Mouse (Mus musculus) left cerebral cortex, adult 2 months (tissue): Measurements from ENCODE around the gene Pla2g16. TPM values are rescaled to one million over a fixed set of nuclear protein-coding genes. Genes with fewer than 3 reads are reported as not detected.

Experiments
- DNase-seq, 2 experiments: peaks; one replicate each; pipeline ENCODE4 v3.0.0; 2021 to 2022; ENCODE audit warnings: low spot score in 2 of 2, mixed read lengths in 1 of 2; ENCODE audit errors: extremely low spot score in 1 of 2
- H3K27ac ChIP-seq: fragments of 200-600 bp; 2 replicates; pipeline ENCODE4 v1.8.1; 2022
- H3K4me3 ChIP-seq: fragments of 200-600 bp; 2 replicates; pipeline ENCODE4 v1.8.1; 2022
- CTCF ChIP-seq: fragments of 200-600 bp; IDR thresholded peaks from 2 replicates; pipeline ENCODE4 v1.8.1; 2022; ENCODE audit warnings: antibody characterized with exemption, mild to moderate bottlenecking, moderate library complexity
- intact Hi-C: fragments of 180-260 bp; cut with DNase I; formaldehyde crosslinking; loops from one replicate; pipeline ENCODE4 v1.15.1; 2025
- total RNA-seq, 2 experiments: library from RNA; stranded (reverse); gene quantifications; 2 replicates each; pipeline ENCODE4 v1.2.3; 2021

Gene Pla2g16
- total RNA-seq, 2 experiments from 2014 or later: 26.8 to 30.8 TPM

DNA sequence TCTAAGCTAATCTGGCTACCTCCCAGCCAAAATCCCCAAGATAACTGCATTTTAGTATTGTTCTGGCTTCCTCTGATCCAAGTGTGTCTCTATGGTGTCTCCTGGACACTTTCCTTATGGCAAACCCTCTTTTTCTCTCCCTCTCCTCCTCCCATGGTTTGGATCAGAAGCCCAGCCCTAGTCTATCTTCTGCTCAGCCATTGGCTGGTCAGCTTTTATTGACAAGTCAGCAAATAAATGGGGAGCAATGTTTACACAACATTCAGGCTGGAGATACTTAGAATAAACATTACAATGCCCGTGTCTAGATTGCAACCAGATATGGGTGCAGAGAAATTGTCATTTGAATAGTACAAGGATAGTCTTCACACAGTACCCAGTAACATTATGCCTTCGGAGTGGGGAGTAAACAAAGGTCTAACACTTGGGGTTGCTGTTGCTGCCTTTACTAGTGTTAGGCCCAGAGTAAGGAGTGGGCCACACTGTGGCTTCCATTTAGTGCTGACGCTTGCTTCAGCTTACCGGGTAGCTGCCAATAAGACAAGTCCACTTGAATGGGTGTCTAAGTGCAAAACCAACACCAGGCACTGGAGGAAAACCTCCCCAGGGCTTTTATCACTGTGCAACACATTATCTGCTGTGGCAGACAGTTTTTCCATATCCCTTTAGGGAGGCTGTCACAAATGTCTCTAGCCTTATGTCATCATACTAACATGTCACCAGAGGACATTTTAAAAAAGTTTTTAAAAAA is 5.5 kb upstream of the Pla2g16 start:
- DNase-seq: no peak
- no peak overlapping the region for H3K4me3 ChIP-seq
- intact Hi-C loops: no loop called here
- H3K27ac ChIP-seq: no peak overlapping the region
- no peak for TF ChIP-seq CTCF

- no peak for DNase-seq
- no peak overlapping the region for H3K27ac ChIP-seq
- no peak overlapping the region for H3K4me3 ChIP-seq
- intact Hi-C loops: no loop called here
- TF ChIP-seq CTCF: no peak
These were observed 5.0 kb upstream of the Pla2g16 start for GRCm38 (mm10) chr19:7552301-7552673.

GRCm38 (mm10) chr19:7553441-7553840 is 3.8 kb upstream of the Pla2g16 start:
- DNase-seq: no peak

DNA sequence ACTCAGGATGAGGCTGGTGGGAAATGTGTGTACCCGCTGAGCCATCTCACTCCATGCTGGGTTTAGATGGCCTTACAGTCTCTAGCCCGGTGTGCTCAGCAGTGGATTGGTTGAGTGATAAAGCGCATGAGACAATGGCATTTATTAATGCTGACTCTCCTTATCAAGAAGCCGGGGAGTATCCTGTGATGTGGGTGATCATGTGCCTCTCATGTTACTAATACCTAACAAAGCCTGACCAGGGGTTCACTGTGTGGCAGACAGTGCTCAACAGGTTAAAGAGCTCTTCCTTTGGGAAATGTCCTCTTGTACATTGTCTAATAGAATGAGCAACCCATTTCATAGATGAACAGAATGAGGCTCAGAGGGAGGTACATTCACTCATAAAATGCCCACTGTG is 2.4 kb upstream of the Pla2g16 start:
- Histone ChIP-seq H3K27ac (no peak overlapping the region), H3K4me3 (no peak overlapping the region)
- no peak for TF ChIP-seq CTCF
- DNase-seq: no peak
- intact Hi-C loops: no loop called here

More at GRCm38 (mm10) chr19:7553441-7553840, 3.8 kb upstream of the Pla2g16 start:
- TF ChIP-seq CTCF: no peak
- no peak overlapping the region for H3K27ac ChIP-seq
- H3K4me3 ChIP-seq: no peak overlapping the region
- intact Hi-C loops: no loop called here

- no peak for TF ChIP-seq CTCF
- intact Hi-C loops: no loop called here
- H3K4me3 ChIP-seq: no peak overlapping the region
- no peak overlapping the region for H3K27ac ChIP-seq
- DNase-seq: no peak
These were observed 618 bp upstream of the Pla2g16 start for GRCm38 (mm10) chr19:7556641-7557040.

DNA sequence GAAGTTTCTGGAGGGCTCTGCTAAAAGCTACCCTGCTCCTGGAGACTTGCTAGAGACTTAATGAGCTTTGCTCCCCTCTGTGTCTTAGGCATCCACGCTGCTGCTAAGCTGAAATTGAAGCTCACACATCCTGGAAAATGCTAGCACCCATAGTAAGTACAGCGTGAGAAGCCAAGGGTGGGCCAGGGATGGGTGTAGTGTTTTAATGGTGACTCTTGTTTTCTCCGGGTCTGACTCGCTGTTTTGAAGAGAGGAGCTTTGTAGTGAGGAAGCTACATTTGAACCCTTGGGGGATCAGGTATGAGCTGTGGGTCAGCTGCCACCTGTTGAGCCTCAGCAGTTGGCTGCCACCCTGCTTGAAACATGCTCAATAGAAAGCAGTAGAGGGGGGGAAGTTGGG is 585 bp downstream of the Pla2g16 start:
- no peak for TF ChIP-seq CTCF
- intact Hi-C loops: no loop called here
- Histone ChIP-seq H3K4me3 (peak overlapping the region; percentile 44), H3K27ac (peak overlapping the region; percentile 78)
- no peak for DNase-seq

DNA sequence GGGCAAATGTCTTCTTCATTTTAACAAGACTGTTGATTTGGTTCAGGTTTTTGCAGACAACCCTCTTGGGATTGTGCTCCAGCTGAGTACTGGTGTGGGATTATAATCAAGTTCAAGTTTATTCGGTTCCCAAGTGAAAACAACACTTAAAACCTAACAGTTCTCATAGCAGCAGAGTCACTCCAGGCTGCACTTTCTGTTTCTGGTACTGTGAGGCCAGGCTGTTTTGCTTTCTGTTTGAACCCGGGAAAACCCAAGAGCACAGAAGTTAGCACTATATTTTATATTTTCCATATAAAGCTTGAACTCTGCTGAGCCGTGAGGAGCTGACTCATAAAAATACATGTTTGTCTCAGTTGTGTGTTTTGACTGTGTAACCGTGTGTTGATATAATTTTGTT is 1.4 kb downstream of the Pla2g16 start:
- DNase-seq: no peak
- TF ChIP-seq CTCF: no peak
- H3K27ac ChIP-seq: peak overlapping the region; percentile 78; the same call in 1 of the 2 replicates
- H3K4me3 ChIP-seq: peak overlapping the region; percentile 44
- intact Hi-C loops: no loop called here

DNA sequence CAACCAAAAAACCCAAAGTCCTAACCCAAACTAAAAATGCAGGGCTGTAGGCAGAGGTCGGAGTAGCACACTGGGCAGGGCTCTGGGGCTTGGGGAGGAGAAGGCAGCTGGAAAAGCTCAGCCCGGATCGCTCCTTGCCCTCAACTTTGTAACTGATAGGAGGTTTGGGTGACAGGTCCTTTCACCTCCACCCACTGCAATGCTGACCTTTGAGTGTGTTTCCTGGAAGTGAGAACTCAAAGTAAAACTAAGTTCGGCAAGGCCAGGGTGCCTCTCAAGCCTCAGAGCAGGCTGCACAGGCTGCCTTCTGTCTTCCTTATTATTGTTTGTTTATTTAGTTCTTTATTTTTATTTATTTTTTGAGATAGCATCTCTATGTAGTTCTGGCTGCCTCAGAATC is 2.7 kb downstream of the Pla2g16 start:
- Histone ChIP-seq H3K27ac (no peak overlapping the region), H3K4me3 (no peak overlapping the region)
- no peak for TF ChIP-seq CTCF
- intact Hi-C loops: no loop called here
- no peak for DNase-seq

DNA sequence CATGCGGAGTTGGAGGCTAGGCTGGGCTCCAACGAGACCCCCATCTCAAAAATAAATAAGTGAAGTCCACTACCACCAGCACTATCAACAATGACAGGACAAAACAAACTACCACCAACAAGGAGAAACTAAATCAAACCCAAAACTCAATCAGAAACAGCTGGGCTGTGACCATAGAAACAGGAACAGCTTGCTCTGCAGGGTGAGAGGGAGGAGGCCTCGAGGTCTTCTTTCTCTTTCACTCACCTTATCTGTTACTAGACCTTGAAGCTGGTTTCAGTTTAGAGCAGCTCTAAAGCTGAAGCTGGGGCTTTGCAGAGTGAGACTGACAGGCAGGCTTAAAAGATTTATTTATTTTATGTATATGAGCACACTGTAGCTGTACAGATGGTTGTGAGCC is 4.2 kb downstream of the Pla2g16 start:
- no peak for TF ChIP-seq CTCF
- no peak for DNase-seq
- intact Hi-C loops: no loop called here
- H3K27ac ChIP-seq: no peak overlapping the region
- H3K4me3 ChIP-seq: no peak overlapping the region

DNA sequence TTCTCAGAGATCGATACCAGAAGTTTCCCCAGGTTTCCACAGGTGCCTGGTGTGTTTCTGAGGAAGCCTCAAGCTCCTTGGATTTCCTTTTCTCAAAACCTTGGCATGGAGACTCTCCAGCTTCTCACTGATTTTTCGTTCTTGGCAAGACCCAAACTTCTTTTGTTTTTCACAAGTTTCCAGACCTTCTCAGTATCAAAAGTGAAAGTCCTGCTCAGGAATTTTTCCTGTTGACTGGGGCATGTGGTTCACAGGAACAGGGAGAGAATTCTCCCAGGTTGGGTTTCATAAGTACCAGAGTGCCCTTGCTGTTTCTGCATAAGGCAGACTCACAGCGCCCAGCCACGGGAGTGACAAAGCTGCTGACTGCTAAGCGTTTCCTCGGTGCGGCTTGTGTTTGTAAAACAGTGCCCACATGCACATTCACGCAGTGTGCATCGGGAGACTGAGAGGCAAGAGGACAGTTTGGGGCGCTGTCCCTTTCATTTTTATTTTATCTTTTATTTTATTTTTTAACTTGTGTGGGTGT is 5.4 kb downstream of the Pla2g16 start:
- no peak overlapping the region; the same call in 1 of the 2 replicates for H3K27ac ChIP-seq
- peak in 1 of 2 experiments; percentile 23 for DNase-seq
- intact Hi-C loops: no loop called here
- TF ChIP-seq CTCF: no peak
- 0 out of 2 replicates have a peak overlapping the region, but pooled peaks have one; percentile 9 for H3K4me3 ChIP-seq

DNA sequence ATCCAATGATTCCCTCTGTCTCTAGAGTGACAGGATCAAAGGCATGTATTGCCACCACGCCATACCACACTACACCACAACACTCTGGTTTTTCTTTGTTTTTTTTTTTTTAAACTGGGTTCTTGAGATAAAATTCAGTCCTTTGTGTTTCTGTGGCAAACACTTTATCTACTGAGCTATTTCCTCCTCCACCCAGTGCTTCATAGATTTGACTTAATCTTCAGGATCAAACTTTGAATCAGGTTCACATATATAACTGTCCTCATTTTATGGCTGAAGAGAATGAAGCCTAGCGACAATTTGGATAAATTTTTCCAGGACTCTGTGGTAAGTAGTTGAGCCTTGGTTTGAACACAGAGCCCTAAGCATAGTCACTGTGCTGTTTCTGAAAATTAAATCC is 6.4 kb downstream of the Pla2g16 start:
- TF ChIP-seq CTCF: no peak
- no peak overlapping the region for H3K4me3 ChIP-seq
- intact Hi-C loops: no loop called here

GRCm38 (mm10) chr19:7564457-7564856 is 7.2 kb downstream of the Pla2g16 start:
- no peak for DNase-seq
- H3K27ac ChIP-seq: no peak overlapping the region
- no peak for TF ChIP-seq CTCF
- intact Hi-C loops: no loop called here
- no peak overlapping the region for H3K4me3 ChIP-seq

More for the DNA sequence above, 6.4 kb downstream of the Pla2g16 start:
- DNase-seq: no peak
- no peak overlapping the region for H3K27ac ChIP-seq

GRCm38 (mm10) chr19:7566826-7567225 is 9.6 kb downstream of the Pla2g16 start:
- H3K27ac ChIP-seq: peak overlapping the region; percentile 75
- H3K4me3 ChIP-seq: no peak overlapping the region
- TF ChIP-seq CTCF: no peak
- DNase-seq: no peak
- intact Hi-C loops: no loop called here
